Mouse (Mus musculus): ENCODE results near the gene Ezh1. TPM values are rescaled to one million over a fixed set of nuclear protein-coding genes. Genes with fewer than 3 reads are reported as not detected.

Ezh1 gene
- polyA plus RNA-seq, 1 experiment, result 44.8 TPM

DNA sequence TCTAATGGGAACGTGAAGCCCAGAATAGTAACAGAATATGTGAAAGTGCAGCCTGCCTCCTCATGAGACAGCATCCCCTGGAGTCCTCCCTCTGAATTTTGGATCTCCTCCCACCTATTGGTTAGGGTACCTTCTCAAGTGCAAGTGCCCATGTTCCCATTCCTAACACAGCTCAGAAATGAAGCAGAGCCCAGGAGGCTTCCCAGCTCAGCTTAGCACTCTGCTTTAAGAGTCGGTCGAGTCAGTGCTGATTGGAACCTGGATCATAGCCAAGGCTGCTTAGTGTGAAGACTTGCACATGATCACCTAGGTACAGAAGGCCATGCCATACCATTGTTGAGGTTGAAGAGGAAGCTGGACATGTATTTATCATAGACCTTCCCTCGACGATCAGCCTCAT lies 32.1 kb downstream of the Ezh1 start:
- H3K4me1 ChIP-seq (ENCODE audit: control insufficient read depth, insufficient read depth, low read length), result no peaks in the 10 kb centered on the region
- no peaks in the 10 kb centered on the region for H3K27me3 ChIP-seq (replicated peaks; ENCODE audit: control insufficient read depth, insufficient read depth, low read length)
- no peak for DNase-seq
- no peak overlapping the region for H3K27ac ChIP-seq (ENCODE audit: insufficient read depth, low read depth, low read length)
- TF ChIP-seq CTCF (conservative IDR thresholded peaks at IDR 0.05; ENCODE audit: insufficient read depth, insufficient read length, low read depth, low read length) (no peak), POLR2A (IDR thresholded peaks at IDR 0.05; ENCODE audit: low read depth, low read length) (no peak)
- H3K36me3 ChIP-seq (ENCODE audit: control insufficient read depth, insufficient read depth, low read length), result peaks cover 5% of the 10 kb centered on the region; the same call in 1 of the 2 replicates
- WGBS, result 55% methylated on average over 5 of the region's 5 CpGs
- no peak overlapping the region for H3K4me3 ChIP-seq (ENCODE audit: insufficient read depth, low read depth, low read length)

DNA sequence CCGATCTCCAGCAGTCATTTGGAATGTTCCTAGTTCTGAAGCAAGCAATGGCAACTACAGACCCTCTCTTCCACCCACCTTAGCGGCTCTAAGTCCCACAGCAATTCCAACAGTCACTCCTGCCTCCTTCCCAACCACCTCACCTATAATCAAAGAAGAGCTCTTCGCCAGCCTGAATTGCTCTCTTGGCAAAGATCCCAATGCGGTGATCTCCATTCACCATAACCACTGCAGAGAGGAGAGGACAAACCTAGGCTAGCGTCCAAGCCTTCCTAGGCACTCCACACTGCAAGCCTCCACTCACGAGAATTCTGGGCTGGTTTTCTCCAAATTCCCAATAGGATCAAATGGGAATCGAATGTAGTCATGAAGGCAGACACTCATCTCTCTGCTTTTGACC lies 33.2 kb downstream of the Ezh1 start:
- WGBS, result 93% methylated on average over 7 of the region's 7 CpGs
- Histone ChIP-seq H3K36me3 (ENCODE audit: control insufficient read depth, insufficient read depth, low read length) (peaks cover 5% of the 10 kb centered on the region; the same call in 1 of the 2 replicates), H3K27ac (ENCODE audit: insufficient read depth, low read depth, low read length) (no peak overlapping the region), H3K4me1 (ENCODE audit: control insufficient read depth, insufficient read depth, low read length) (no peaks in the 10 kb centered on the region), H3K27me3 (replicated peaks; ENCODE audit: control insufficient read depth, insufficient read depth, low read length) (no peaks in the 10 kb centered on the region), H3K4me3 (ENCODE audit: insufficient read depth, low read depth, low read length) (no peak overlapping the region)
- TF ChIP-seq CTCF (conservative IDR thresholded peaks at IDR 0.05; ENCODE audit: insufficient read depth, insufficient read length, low read depth, low read length) (no peak), POLR2A (IDR thresholded peaks at IDR 0.05; ENCODE audit: low read depth, low read length) (no peak)
- DNase-seq, result no peak

GRCm38 (mm10) chr11:101192646-101193045 lies 33.6 kb downstream of the Ezh1 start:
- 81% methylated on average over 6 of the region's 6 CpGs for WGBS
- Histone ChIP-seq H3K27ac (ENCODE audit: insufficient read depth, low read depth, low read length) (no peak overlapping the region), H3K4me1 (ENCODE audit: control insufficient read depth, insufficient read depth, low read length) (no peaks in the 10 kb centered on the region), H3K27me3 (replicated peaks; ENCODE audit: control insufficient read depth, insufficient read depth, low read length) (no peaks in the 10 kb centered on the region), H3K4me3 (ENCODE audit: insufficient read depth, low read depth, low read length) (no peak overlapping the region), H3K36me3 (ENCODE audit: control insufficient read depth, insufficient read depth, low read length) (peaks cover 4% of the 10 kb centered on the region; the same call in 1 of the 2 replicates)
- TF ChIP-seq CTCF (conservative IDR thresholded peaks at IDR 0.05; ENCODE audit: insufficient read depth, insufficient read length, low read depth, low read length) (no peak), POLR2A (IDR thresholded peaks at IDR 0.05; ENCODE audit: low read depth, low read length) (no peak)
- DNase-seq, result no peak

DNA sequence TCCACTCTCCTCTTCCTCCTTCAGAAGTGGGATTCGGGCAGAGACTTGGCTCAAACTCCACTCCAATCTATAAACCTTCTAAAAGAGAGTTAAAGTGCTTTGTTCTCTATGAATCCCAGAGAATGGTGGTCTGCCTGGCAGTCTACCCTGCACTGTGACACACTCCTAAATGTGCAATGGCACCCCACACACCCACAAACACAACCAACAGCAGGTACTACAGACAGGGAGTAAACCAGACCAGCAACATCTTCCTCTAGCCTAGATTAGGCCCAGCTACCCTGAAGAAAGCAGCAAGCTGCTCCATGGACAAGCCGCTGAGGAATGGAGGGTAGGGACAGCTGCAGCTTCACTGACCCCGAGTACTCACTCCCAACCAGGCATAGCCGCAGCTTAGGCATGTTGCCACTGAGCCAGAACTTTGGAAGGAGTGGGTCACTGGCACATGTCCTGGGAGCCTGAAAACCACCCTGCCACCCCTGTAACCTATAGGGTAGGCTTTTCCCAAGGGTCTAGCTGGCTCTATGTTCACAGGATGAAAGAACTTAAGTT lies 34.3 kb downstream of the Ezh1 start:
- Histone ChIP-seq H3K36me3 (ENCODE audit: control insufficient read depth, insufficient read depth, low read length) (peaks cover 3% of the 10 kb centered on the region; the same call in 1 of the 2 replicates), H3K4me3 (ENCODE audit: insufficient read depth, low read depth, low read length) (no peak overlapping the region), H3K27ac (ENCODE audit: insufficient read depth, low read depth, low read length) (no peak overlapping the region), H3K27me3 (replicated peaks; ENCODE audit: control insufficient read depth, insufficient read depth, low read length) (no peaks in the 10 kb centered on the region), H3K4me1 (ENCODE audit: control insufficient read depth, insufficient read depth, low read length) (no peaks in the 10 kb centered on the region)
- no peak for TF ChIP-seq POLR2A (IDR thresholded peaks at IDR 0.05; ENCODE audit: low read depth, low read length)
- TF ChIP-seq CTCF (conservative IDR thresholded peaks at IDR 0.05; ENCODE audit: insufficient read depth, insufficient read length, low read depth, low read length), result no peak
- 71% methylated on average over 4 of the region's 4 CpGs for WGBS
- DNase-seq, result no peak

DNA sequence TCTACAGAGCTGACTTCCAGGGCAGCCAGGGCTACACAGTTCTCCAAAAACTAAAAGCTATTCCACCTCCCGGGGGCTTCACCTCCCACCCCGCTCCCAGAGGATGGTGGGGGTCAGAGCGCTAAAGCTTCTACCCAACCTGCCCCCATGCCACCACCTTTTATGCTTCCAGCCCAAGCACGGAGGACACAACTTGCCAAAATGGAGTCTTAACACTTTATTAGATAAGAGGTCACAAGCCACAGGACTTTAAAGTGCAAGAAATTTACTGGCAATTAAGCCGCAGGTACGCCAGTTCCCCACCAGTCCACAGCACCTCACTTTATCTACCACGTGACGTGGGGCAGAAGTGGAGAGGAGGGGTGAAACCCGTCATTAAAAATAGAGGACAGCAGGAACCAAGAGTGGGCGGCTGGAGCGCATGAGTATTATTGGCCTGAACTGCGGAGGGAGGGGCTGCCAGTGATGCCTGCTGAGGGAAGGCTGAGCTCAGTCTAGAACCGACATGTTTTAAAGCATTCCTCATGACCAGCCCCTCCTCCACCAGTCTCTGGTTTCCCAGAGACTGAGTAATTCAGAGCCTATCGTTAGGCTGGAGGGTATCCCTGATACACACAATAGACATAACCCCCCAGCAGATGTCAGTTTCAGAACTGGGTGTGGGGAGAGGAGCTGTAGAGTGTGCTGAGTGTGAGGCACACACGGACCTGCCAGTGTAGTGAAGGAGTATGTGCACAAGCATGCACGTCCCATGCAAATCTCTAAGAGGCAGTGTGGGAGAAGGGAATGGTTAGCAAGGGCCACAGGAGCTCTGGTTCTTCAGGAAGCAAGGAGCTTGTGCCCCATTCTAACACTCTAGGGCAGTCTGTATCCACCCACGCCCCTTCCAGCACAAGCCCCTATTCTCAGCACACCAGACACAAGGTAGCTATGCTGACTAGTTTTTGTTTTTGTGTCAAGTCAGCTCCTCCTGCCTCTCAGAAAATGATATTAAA lies 35.1 kb downstream of the Ezh1 start:
- DNase-seq, result no peak
- Histone ChIP-seq H3K27ac (ENCODE audit: insufficient read depth, low read depth, low read length) (no peak overlapping the region), H3K4me1 (ENCODE audit: control insufficient read depth, insufficient read depth, low read length) (no peaks in the 10 kb centered on the region), H3K36me3 (ENCODE audit: control insufficient read depth, insufficient read depth, low read length) (peaks cover 2% of the 10 kb centered on the region; the same call in 1 of the 2 replicates), H3K27me3 (replicated peaks; ENCODE audit: control insufficient read depth, insufficient read depth, low read length) (no peaks in the 10 kb centered on the region), H3K4me3 (ENCODE audit: insufficient read depth, low read depth, low read length) (no peak overlapping the region)
- TF ChIP-seq CTCF (conservative IDR thresholded peaks at IDR 0.05; ENCODE audit: insufficient read depth, insufficient read length, low read depth, low read length), result no peak
- TF ChIP-seq POLR2A (IDR thresholded peaks at IDR 0.05; ENCODE audit: low read depth, low read length), result no peak
- WGBS, result 70% methylated on average over 17 of the region's 17 CpGs

DNA sequence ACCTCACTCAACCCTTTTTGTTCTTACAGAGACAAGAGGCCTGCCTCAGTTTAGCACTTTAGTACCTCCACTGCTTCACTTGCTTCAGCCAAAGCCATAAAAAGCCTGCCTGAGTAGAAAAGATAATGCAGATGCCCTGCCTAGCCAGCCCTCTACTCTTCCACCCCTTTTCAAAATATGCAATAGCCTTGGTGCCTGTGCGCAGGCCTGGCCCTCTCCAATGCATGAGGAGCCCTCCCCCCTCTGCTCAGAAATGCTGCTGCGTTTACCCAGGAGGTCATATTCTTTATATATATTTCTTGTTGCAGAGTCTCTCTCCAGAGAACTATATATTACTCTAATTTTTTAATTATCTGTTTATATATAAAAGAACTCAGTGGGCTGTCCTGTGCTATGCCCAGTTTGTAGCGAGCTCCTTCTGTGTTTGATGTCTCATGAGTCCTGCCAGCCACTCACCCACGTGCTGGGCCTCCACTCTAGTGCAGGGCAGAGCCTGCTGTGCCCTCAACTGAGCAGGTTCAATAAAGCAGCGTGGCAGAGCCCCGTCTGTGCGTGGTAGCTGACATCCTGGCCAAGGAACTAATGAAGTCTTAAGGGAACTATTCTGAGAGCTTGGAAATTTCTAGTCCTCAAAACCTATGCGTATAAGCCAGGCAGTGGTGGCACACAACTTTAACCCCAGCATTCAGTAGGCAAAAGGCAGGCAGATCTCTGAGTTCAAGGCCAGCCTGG lies 35.9 kb downstream of the Ezh1 start:
- no peak for DNase-seq

More for the DNA sequence above, 35.9 kb downstream of the Ezh1 start:
- no peaks in the 10 kb centered on the region; the same call in 1 of the 2 replicates for H3K36me3 ChIP-seq (ENCODE audit: control insufficient read depth, insufficient read depth, low read length)
- no peak overlapping the region for H3K4me3 ChIP-seq (ENCODE audit: insufficient read depth, low read depth, low read length)
- WGBS, result 59% methylated on average over 8 of the region's 8 CpGs
- no peaks in the 10 kb centered on the region for H3K27me3 ChIP-seq (replicated peaks; ENCODE audit: control insufficient read depth, insufficient read depth, low read length)
- no peaks in the 10 kb centered on the region for H3K4me1 ChIP-seq (ENCODE audit: control insufficient read depth, insufficient read depth, low read length)
- TF ChIP-seq POLR2A (IDR thresholded peaks at IDR 0.05; ENCODE audit: low read depth, low read length) (no peak), CTCF (conservative IDR thresholded peaks at IDR 0.05; ENCODE audit: insufficient read depth, insufficient read length, low read depth, low read length) (no peak)
- no peak overlapping the region for H3K27ac ChIP-seq (ENCODE audit: insufficient read depth, low read depth, low read length)
